Mouse (Mus musculus): ENCODE measurements around the gene Rtn1.

Rtn1 gene

DNA sequence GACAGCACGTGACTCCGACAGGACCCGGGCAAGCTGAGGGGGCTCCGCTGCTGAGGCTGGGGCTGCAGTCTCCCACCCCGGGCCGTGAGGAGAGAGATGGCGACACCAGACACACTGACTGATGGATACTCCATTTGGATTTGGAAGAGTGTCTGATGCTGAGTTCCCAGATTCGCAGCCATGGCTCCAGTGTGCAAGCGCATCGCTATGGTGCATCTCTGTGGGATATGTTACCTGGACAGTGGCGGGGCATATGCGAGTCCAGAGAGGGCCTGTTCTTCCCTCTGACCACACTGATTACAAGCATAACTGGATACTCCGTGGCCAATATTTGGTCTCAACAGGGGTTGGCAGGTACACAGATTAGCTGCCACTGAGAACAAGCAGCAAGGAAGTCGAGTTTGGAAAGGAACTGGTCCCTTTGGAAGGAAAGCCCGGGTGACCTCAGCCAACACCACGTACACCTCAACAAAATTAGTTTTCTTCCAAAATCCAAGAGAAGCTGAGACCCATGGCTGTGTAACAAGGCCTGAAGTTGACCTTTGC, 185.2 kb downstream of the Rtn1 start:
- DNase-seq, result no peak

DNA sequence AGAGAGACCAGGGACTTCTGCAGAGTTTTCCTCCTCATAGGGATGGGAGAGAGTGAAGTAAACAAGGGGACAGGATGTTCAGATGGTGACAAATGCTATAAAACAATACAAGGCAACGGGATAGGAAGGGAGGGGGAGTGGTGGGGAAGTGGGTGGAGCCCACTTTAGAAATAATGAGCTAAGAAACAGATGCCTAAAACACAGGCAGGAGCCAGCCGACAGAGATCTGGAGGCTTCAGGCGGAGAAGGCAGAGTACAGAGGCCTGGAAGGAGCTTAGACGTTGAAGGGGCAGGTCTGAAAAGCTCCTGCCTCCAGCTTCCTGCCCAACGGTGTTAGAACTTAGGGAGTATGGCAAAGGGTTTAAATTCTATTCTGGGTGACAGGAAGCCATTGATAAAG, 195.3 kb downstream of the Rtn1 start:
- peak; percentile 56 for DNase-seq

DNA sequence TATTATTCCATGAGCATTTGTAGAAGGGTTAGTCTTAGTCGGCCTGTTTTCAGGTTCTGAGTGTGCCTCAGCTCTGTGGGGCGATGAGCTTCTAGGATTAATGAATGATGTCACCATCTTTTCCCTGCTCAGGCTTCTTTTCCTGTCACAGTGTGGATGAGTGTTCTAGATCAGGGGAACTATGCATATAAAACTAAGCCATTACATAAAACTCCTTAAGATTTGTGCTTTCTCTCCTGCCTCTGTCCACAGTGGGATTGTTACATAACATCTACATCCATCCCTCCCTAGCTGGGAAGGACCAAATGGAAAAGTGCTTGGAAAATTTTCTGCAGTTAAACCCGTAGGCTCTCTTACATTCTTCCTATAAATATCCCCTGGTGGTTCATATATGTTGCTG, 208.0 kb downstream of the Rtn1 start:
- DNase-seq, result no peak

DNA sequence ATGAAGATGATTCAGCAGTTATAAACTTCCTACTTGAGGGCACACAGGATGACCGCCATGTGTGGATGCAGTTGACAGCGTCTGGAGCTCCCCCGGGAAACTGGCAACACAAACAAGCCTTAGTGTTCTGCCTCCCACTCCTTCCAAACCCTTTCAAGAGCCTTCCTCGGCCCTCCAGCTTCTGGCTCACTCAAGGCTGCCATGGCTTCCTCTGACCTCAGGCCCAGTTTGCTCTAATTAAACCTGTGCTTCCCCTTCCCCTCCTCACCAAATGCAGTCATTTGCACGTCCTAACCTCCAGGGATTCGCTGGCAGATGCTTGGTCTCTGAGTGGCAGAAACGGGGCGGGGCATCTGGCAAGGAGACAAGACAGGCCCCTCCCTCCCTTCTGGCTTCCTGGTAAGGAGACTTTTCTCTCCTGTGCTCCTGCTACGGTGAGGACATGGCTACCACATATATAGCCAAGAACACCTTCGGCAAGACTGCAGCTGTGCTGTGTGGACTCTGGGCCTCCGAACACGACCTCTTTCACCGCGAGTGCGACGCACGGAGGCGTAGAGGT, 210.8 kb downstream of the Rtn1 start:
- peak; percentile 46 for DNase-seq

DNA sequence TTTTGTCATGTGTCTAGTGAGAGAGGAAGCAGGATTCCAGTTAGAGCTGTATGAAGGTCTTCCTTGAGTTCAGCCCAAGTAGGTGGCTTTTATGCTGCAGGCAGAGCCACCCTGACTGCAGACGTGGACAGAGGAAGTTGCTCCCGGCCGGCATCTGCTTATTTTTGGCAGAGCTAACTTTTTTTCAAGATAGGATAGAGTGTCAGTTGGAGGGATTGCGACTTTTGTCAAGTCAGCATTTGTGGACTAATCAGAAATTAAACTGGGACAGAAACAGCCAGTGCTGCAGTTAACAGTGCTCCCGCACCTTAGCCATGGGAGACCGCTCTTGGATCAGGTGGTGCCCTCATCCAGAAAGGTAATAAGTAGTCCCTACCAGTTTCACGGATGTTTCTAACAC, 211.4 kb downstream of the Rtn1 start:
- DNase-seq, result peak; percentile 4

DNA sequence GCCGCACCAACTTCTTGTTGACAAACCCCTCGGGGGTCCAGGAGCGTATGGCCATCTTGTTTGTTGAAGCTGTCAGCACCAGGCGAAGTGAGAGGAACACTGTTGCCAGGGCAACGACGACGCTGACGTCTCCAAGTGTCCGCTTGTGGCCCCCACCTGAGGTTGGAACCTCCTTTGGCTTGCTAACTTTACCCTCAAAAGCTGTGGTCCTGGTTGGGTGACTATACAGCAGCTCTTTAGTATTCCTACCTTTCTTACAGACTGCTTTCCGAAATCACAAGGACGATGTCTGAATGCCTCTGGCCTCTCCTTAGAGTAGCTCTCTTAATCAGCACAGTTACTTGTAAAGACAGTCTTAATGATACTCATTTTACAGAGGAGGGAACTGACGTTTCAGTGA, 223.9 kb downstream of the Rtn1 start, which contains the start of gene Ccdc175:
TSS of gene Ccdc175 (minus strand) at position 101 of the 400 bp plus-strand sequence.
- no peak for DNase-seq

DNA sequence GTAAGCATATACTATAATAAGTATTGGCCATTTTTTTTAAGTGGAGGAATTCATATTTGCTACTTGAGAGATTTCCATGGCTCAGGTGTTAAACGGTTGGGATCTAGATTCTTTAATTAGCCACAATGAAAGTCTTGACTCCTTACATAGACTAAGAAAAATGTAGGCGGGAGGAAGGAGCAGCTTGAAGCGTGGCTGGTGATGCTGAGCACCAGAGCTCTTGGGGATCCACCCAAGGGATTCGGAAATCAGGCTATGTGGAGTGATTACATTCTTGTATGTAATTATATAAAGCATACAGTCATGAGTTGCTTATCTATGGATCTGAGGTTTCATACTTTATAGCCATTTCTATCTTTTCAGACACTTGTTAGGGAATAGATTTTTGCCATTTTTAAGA, 229.3 kb downstream of the Rtn1 start:
- DNase-seq, result no peak

DNA sequence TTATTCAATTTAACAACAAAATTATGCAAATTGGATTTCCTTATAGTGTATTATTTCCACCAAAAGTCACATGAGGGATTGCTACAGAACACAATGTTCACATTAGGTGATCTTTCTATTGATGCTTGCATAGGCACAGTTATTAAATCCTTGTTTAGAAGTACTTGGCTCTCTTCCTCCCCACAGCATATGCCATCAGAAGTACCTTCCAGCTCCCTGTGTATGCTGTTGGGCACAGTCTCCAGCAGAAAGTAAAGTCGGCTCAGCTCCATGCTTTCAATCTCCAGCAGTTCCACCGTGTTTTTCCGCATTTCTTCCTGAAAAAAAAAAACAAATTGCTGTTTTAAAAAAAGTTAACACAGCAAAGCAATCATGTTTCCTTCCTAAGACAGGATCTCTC, 230.5 kb downstream of the Rtn1 start:
- DNase-seq, result no peak

Data from lung, postnatal 10 days (tissue).